Mouse (Mus musculus) erythroblast, adult 5-6 weeks (primary cell): ENCODE data around the gene Slc44a3. TPM values are rescaled to one million over a fixed set of nuclear protein-coding genes. Genes with fewer than 3 reads are reported as not detected.

ENCODE experiments used
- ATAC-seq: replicated peaks from 2 replicates; pipeline ENCODE4 v1.8.0; 2016; ENCODE audit warnings: moderate number of reproducible peaks, mild to moderate bottlenecking, moderate TSS enrichment, inconsistent platforms; ENCODE audit not compliant: poor library complexity, low FRiP score, severe bottlenecking
- total RNA-seq, 2 experiments: library from RNA; stranded (forward) in 1 of 2; stranded (reverse) in 1 of 2; fragments of 150-400 nt in 1 of 2; fragments of 200-764, 138-1000 nt in 1 of 2; gene quantifications; 2 replicates each; pipeline versions ENCODE4 v1.2.3 to v1.2.4; 2015 to 2017; ENCODE audit warnings: low replicate concordance in 2 of 2

Gene Slc44a3
- total RNA-seq, 2 experiments from 2014 or later: not detected

DNA sequence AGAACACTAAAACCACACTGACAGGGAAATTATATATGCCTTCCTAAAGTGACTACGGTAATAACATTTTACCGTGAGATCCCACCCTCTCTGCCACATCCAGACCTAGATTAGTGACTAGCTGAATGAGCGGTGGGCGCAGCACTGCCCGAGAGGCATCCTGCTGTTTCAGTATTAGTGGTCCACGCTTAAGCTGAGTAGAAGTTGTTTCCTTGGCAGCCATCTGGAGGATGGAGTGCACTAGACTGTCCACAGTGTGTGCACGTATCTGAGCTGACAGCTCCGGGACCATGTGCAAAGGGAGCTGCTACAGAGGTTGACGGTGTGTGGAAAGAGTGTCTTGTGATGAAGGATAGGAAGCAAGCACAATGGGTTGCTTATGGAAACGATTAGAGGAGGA, 66.4 kb downstream of the Slc44a3 start:
- ATAC-seq: no peak

DNA sequence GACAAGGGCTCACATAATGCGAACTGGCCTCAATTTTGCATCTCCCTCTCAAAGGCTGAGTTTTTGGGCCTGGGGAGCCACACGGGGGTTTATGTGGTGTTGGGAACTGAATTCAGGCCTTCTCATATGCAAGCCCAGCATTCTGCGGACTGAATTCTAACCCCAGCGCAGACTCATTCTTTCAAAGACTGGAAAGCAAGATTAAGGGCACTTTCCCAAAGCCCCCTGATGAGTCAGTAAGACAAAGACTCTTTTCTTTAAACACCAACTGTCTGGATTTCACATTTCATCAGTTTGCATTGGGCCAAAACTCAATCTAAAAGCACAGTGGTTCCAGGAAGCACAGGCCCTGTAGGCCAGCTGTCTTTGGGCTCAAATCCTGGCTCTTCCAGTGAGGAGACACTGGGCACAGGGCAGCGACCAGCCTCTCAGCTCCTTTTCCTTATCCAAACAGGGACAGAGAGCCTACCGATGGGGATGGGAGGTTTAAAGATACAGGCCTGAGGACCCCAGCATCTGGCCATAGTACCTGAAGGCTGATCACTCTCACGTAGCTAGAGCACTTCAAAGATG, 67.4 kb downstream of the Slc44a3 start:
- ATAC-seq: no peak

DNA sequence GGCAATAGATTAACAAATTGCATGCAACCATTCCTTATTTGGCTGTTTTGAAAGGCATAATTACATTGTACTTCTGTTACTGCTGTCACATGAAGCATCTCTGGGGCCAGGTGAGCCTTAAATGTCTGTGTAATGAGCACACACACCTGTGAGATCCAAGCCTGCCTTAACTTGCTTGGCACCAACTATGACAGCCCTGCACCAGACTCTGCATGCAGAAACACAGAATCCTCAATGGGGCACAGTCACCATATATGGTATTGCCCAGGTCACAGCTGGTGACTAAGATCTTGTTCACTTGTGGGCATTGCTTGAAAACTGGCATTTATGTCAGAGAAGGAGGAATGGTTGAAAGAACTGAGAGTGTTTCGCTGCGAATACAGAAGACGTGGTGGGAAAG, 69.4 kb downstream of the Slc44a3 start:
- ATAC-seq: no peak

DNA sequence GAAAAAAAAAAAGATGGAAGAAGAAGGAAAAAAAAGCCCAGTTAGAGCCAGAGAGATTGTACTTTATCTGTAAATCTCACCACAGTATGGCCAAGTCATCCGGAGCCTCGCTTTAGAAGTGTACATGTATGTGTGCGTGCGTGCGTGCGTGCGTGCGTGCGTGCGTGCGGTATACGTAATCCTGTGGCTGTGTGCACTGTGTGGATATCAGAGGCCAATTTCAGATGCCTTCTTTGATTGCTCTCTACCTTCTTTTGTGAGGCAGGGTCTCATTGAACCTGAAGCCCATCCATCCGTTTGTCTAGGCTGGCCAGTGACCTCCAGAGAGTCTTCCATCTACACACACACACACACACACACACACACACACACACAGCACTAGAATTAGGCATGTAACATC, 70.7 kb downstream of the Slc44a3 start:
- ATAC-seq: no peak

DNA sequence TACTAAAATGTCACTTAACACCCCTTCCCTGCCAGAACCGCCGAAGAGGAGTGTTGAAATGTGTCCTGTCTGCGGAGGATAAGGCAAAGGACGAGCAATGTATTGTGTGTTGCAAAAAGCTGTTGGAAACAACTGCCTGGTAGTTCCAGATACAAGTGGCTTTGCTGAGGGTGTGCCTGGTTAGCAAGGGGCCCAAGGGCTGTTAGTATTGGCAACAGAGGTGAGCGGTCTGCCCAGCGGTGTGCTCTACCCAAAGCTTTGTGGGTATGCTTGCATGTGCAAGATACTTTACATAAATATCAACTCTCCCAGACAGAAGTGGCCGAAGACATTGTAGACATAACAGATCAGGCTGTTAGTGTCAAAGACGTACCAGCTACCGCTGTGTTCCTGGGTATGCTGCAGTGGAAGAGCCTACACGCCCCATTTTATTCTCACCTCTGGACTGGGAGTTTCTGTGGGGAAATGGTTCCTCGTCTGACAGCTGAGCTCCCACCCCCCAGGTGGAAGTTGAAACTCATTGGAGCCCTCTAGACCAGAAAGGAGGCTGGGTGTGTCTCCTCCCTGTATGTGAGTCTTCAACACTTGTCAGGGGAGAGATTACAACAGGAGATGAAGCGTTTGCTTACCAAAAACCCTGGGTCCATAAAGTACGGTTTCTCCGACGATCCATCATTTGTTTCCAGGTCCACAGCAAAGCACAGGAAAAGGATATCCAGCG, 71.6 kb downstream of the Slc44a3 start:
- ATAC-seq: peak; percentile 50; the same call in 1 of the 2 replicates

DNA sequence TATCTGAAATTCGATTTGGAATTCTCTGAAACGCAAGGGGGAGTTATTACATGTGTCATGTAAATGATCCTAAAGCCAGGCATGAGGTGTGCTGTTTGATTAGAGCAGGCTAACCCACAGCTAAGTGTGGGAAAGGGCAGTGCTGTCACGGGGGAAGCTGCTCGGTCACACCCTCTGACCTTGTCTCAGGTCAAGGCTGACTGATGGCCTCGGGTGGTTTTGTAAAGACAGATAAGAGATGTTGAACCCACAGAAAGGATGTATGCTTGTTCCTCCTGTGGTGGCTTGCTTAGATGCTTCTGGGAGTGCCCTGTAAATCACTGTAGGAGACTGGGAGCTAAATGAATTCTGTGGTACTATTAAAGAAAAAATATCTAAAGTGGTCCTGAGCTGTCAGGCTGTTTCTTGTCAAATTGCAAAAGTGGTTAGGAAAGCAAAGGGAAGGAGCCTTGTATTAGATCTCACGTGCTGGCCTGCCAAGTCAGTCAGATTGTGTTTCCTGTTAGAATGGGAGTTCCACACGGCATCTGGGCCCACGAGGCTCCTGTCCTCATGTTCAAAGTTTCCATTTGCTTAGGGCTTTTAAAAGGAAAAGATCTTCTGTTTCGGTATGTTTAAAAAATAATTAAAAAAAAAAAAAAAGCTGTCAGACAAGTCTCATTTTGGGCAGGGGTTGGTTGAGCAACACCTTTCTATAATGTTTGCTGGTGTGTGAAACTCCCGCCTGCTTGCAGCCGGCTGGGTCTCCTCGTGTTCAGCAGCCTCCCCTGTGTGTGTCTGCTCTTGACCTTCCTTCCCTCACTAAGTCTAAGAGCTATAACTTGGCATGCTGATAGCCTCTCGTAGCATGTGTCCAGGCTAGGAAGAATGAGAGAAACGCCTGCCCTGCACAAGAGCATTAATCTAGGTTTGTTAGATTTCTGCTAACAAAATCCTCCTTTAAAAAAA, 73.4 kb downstream of the Slc44a3 start:
- no peak for ATAC-seq

DNA sequence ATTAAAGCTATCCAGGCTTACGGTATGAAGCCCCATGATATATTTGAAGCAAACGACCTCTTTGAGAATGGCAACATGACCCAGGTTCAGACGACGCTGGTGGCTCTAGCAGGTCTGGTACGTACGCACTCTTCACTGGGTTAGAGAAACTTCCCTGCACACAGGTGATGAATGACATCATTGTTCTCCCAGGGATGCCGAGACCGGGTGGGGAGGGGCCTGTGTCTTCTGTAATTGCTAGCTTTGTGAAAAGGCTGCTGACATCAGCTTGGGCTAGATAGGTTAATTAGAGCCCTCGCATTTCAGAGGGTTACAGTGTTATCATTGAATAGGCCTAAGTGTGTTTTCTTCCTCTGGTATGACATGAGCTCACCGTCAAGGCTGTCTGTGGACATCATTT, 80.8 kb downstream of the Slc44a3 start:
- no peak for ATAC-seq

DNA sequence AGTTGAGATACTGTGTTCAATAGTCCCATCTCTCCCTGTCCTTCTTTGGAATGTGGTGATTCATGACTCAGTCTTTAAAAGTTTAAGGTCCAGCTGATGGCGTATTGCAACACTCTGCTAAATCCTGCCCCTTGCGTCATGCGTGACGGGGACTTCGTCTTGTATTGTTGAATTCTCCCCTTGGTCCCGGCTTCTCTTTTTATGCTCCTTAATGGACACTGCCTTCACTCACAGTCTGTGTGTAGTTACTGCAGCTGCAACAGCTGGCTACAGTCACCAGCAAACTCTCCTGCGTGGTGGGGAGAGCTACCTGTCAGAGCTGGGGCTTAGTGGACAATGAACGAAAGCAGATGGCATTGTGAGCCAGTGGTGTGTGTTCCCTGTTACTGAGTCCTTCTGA, 82.7 kb downstream of the Slc44a3 start:
- no peak for ATAC-seq

DNA sequence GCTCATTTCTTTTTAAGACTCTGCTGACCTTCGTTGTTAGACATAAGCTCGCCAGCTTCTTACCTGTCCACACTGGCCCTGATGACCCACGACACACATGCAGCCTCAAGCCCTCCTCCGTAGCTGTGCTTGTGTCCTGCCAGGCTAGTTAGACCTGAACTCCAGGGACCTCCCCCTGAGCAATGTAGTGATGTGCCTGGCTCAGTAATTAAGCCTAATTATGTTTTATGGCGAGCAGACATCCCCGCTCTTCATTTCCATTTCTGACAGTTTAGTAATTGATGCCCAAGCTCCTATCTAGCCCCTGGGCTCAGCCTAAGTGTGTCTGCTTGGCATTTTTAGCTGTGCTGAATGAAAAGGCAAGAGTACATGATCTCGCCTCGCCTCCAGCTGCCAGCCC, 83.6 kb downstream of the Slc44a3 start:
- ATAC-seq: no peak

DNA sequence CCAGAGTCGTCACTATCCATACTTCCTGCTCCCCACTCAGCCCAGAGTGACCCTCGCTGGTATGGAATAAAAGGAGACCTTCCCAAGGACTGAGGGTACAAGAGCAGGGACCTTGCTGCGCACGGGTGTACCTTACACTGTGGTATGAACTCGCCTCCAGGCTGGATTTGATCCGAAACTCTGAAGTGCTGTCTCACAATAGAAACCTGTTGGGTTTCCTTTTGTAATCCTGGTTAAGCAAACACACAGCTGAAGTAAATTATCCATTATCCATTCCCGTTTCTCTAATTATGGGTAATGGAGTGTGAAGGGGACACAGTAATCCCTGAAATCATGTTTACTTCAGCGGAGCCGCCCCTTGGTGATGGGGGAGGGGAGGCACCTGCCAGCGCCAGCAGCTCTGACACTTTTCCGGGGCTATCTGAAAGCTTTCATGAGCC, 84.2 kb downstream of the Slc44a3 start:
- ATAC-seq: no peak

DNA sequence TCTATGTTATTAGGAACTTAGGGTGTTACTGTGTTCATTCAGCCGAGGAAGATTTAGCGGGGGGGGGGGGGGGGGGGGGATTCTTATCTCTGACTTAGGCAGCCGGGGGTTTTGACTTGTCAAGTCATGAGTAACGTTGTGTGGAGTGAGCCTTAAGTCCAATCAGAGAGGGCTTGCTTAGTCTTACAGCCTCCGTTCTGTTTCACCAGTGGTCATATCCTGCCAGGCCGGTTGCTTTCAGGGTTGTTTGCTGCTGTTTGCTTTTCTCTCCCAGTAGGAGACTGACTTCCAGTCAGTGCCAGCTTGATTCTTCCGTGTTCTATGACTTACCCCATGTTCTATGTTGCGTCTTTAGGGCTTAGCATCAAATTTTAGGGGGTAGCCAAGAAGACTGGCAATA, 85.8 kb downstream of the Slc44a3 start:
- ATAC-seq: no peak

DNA sequence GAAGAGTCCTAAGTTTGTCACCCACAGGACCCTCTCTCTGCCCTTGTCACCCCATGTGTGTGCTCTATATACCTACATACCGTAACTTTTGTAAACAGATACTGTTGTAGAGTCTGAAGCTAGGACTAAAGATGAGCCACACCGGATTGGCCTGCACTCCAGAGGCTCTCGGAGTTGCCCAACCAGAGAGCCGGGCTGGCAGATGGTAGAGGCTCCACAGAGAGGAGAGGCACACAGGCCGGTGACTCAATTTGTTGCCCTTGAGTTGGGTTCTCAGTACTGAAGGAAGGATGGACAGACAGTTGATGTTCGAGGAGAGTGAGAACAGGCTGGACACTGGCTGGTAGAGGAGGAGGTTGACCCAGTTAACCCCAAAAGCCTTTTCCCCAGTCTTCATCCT, 87.8 kb downstream of the Slc44a3 start:
- no peak for ATAC-seq

DNA sequence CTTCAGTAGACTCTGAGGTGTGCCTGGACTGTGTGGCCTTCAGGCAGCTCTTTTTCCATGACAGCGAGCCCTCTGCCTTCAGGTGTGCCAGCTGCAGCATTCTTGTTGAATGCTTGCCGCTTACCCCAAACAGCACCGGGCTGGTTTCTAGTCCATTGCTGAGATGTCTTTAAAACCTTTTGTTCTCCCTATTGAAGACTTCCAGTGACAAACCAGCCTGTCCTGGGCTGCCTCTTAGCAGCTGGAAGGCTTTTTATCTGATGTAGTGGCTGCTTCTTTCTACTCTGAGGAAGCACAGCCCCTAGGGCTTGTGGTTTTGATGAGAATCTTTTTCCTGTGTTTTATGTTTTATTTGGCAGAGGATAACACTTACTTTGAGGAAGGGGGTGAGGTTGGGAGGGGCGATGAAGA, 88.3 kb downstream of the Slc44a3 start:
- ATAC-seq: no peak

DNA sequence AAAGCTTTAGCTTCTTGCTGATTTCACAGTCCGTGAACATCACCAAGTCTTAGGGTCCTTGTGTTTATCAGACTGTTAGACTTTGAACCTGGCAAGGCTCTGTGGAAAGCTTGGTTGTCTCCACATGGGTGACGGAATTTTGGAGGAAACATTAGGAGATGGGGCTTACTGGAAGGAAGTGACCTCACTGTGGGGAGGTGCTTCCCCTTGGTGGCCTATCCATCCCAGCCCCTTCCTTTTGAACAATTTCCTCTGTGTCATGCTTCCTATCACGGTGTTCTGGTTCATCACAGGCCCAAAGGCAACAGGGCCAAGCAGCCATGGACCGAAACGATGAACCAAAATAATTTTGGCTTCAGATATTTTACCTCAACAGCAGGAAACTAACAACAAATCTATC, 89.9 kb downstream of the Slc44a3 start:
- ATAC-seq: no peak

DNA sequence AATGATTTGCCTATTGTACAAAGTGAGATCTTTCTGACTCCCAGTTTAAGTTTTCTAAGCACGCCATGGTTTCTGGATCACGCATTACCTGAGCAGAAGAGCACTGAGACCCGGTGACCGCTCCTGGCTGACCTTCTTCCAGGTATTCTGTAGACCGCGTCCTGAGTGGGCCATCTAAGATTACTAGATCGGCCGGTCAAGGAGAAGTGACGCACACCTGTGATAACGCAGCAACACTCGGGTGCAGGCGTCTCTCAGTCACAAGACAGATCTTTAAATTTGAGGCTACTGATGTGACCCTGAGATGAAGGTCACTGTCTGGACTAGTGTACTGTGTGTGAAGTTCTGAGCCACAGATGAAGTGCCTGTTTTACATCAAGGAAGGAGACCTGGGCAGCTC, 90.7 kb downstream of the Slc44a3 start:
- no peak for ATAC-seq

DNA sequence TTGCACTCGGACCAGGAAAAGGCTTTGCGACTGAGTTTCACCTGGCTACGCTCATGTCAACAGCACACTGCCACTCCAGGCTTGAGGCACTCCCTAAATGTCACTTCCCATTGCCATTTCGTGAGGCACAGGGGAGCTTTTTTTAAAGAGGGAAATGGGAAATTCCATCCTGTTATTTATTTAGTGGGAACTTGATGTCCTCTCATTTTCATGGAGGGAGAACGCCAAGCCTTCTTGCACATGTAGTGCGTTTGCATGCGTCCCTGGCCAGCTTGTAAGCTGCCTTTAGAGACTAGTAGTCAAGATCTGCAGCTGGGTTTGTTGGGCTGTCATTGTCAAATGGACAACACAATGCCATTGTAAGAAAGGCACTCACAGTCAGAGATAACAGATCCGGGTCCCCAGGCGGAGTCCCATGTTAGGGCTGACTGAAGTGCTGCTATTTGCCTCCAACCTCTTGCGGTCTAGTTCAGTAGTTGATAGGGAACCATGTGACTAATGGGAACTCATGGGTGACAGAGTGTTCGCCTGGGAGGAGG, 92.5 kb downstream of the Slc44a3 start:
- no peak for ATAC-seq

DNA sequence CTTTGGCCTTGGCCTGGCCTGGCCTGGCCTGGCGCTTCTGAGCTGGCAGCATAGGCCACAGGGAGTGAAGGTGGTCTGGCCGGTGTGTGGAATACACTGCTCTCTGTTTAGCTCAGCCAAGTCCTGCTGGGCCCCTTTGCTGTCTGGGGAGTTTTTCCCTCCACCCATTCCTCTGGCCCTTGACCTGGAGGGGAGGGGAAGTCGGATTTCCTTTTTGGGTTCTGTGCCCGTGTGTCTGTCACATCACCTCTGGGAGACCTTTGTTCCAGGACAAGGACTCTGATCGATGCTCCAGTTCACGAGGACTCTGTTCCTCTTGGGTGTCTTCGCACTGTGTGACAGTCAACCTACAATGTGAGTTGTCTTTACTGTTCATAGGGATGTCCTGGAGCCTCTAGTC, 94.2 kb downstream of the Slc44a3 start:
- no peak for ATAC-seq

DNA sequence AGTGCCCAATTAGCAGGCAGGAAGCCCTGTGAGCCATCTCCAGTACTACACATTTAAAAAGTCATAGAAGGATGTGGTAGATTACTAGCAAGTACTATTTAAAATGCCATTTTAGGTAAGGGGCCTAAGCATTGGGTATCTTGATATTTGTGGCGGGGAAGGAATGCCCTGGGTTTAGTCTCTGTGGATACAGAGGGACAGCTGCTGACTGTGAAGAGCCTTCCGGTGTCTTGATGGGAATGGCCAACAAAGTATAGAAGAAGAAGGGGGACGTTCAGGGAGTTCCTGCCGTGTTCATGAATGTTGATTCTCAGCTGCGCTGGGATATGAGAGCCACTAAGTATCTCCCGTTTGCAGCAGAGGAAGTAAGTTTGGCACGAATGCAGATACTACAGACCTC, 95.1 kb downstream of the Slc44a3 start:
- no peak for ATAC-seq

DNA sequence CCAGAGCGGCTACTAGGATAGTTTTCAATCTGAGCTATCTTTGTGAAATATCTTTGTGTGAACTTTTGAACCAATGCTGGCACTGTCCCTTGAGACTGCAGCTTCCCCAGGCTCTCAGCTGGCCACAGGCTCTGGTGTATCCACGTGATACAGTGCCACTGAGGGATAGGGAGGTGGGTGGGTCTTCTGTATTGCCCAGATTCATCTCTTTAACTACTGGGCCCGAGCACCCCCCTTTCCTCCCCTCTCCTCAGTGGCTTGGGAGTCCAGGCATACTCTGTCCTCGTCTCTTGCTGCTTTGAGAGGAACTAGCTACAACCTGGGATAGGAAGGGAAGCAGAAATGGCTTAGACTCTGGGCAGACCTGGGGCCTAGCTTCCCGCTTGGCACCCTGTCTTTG, 96.9 kb downstream of the Slc44a3 start:
- no peak for ATAC-seq

DNA sequence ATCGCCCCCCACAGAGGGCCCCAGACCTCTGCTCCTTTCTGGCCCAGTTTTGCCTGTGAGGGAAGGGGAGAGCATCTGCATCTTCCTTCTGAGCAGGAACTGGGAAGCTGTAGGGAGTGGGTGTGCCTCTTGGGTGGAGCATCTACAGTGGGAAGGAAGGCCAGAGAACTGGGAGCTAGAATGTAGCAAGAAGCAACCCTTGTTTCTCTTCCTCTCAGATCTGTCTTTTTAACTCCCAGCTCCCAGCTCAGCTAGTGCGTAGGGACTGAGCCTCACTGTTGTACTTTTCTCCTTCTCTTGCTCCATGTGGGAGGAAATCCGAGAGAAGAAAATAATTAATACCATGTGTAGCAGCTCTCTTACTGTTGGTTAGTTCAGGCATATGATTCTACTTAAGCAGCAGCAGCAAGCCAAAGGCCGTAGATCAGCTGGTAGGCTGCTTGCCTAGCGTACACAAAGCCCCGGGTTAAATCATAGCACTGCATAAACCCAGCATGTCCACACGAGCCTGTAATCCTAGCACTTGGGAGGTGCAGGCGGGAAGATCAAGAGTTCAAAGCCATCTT, 98.2 kb downstream of the Slc44a3 start:
- no peak for ATAC-seq
